Mouse (Mus musculus): ENCODE measurements around the gene Slc44a4. TPM values are rescaled to one million over a fixed set of nuclear protein-coding genes. Genes with fewer than 3 reads are reported as not detected.

Slc44a4 gene
- polyA plus RNA-seq, 1 experiment from 2014 or later: 0.08 TPM

- ATAC-seq (ENCODE audit: insufficient number of reproducible peaks, low FRiP score): no peak
- Histone ChIP-seq H3K36me3 (peaks cover 2% of the 10 kb centered on the region), H3K4me3 (no peak overlapping the region), H3K4me2 (no peak overlapping the region), H3K27me3 (replicated peaks) (no peaks in the 10 kb centered on the region), H3K9ac (no peak overlapping the region), H3K4me1 (replicated peaks) (peaks cover 11% of the 10 kb centered on the region), H3K27ac (ENCODE audit: poor library complexity, severe bottlenecking) (no peak overlapping the region), H3K9me3 (replicated peaks) (no peaks in the 10 kb centered on the region)
- 91% methylated on average over 4 of the region's 4 CpGs for WGBS
Measured at GRCm38 (mm10) chr17:34979631-34980030, 65.4 kb downstream of the Slc44a4 start.

Other genes with a start within 250 kb of the Slc44a4 start
- gene Tnxb, start 243.9 kb upstream of the Slc44a4 start, polyA plus RNA-seq (2016; fragmentation: Nextera tagmentation; extraction: Ambion mirVana): 0.77 and 0.98 TPM in 2 replicates
- 0.15 TPM in 1 of 2 replicates, not detected in the other for gene C4b, start 170.6 kb upstream of the Slc44a4 start, polyA plus RNA-seq (2016; fragmentation: Nextera tagmentation; extraction: Ambion mirVana)
- 0.15 TPM in 1 of 2 replicates, not detected in the other for gene Cyp21a1, start 109.9 kb upstream of the Slc44a4 start, polyA plus RNA-seq (2016; fragmentation: Nextera tagmentation; extraction: Ambion mirVana)
- gene Stk19, start 77.5 kb upstream of the Slc44a4 start, polyA plus RNA-seq (2016; fragmentation: Nextera tagmentation; extraction: Ambion mirVana): 18.2 and 19.6 TPM in 2 replicates
- gene Dxo, start 77.4 kb upstream of the Slc44a4 start, polyA plus RNA-seq (2016; fragmentation: Nextera tagmentation; extraction: Ambion mirVana): 37.2 and 39.9 TPM in 2 replicates
- 35.3 and 39.5 TPM in 2 replicates for gene Skiv2l, start 64.3 kb upstream of the Slc44a4 start, polyA plus RNA-seq (2016; fragmentation: Nextera tagmentation; extraction: Ambion mirVana)
- gene Nelfe, start 64.1 kb upstream of the Slc44a4 start, polyA plus RNA-seq (2016; fragmentation: Nextera tagmentation; extraction: Ambion mirVana): 73.7 and 81.3 TPM in 2 replicates
- gene Cfb, start 51.9 kb upstream of the Slc44a4 start, polyA plus RNA-seq (2016; fragmentation: Nextera tagmentation; extraction: Ambion mirVana): 1.1 and 2.2 TPM in 2 replicates
- 2.6 and 2.8 TPM in 2 replicates for gene Zbtb12, start 35.0 kb upstream of the Slc44a4 start, polyA plus RNA-seq (2016; fragmentation: Nextera tagmentation; extraction: Ambion mirVana)
- not detected in 2 replicates for gene Gm20547, start 32.4 kb upstream of the Slc44a4 start, polyA plus RNA-seq (2016; fragmentation: Nextera tagmentation; extraction: Ambion mirVana)
- 0.24 and 0.35 TPM in 2 replicates for gene C2, start 16.2 kb upstream of the Slc44a4 start, polyA plus RNA-seq (2016; fragmentation: Nextera tagmentation; extraction: Ambion mirVana)
- gene Ehmt2, start 16.0 kb upstream of the Slc44a4 start, polyA plus RNA-seq (2016; fragmentation: Nextera tagmentation; extraction: Ambion mirVana): 49.1 and 51.6 TPM in 2 replicates
- 20.8 and 21.5 TPM in 2 replicates for gene Neu1, start 16.8 kb downstream of the Slc44a4 start, polyA plus RNA-seq (2016; fragmentation: Nextera tagmentation; extraction: Ambion mirVana)
- gene Hspa1b, start 44.8 kb downstream of the Slc44a4 start, polyA plus RNA-seq (2016; fragmentation: Nextera tagmentation; extraction: Ambion mirVana): 0.12 and 0.13 TPM in 2 replicates
- not detected in 2 replicates for gene Gm20481, start 55.4 kb downstream of the Slc44a4 start, polyA plus RNA-seq (2016; fragmentation: Nextera tagmentation; extraction: Ambion mirVana)
- gene Hspa1a, start 57.7 kb downstream of the Slc44a4 start, polyA plus RNA-seq (2016; fragmentation: Nextera tagmentation; extraction: Ambion mirVana): 6.2 and 6.4 TPM in 2 replicates
- 2.9 and 3.1 TPM in 2 replicates for gene Hspa1l, start 58.2 kb downstream of the Slc44a4 start, polyA plus RNA-seq (2016; fragmentation: Nextera tagmentation; extraction: Ambion mirVana)
- 143 and 145 TPM in 2 replicates for gene Lsm2, start 67.4 kb downstream of the Slc44a4 start, polyA plus RNA-seq (2016; fragmentation: Nextera tagmentation; extraction: Ambion mirVana)
- gene Vars, start 86.5 kb downstream of the Slc44a4 start, polyA plus RNA-seq (2016; fragmentation: Nextera tagmentation; extraction: Ambion mirVana): 82.6 TPM in 2 replicates
- gene Vwa7, start 102.1 kb downstream of the Slc44a4 start, polyA plus RNA-seq (2016; fragmentation: Nextera tagmentation; extraction: Ambion mirVana): 0.32 and 0.37 TPM in 2 replicates
- gene Sapcd1, start 113.5 kb downstream of the Slc44a4 start, polyA plus RNA-seq (2016; fragmentation: Nextera tagmentation; extraction: Ambion mirVana): 2.4 and 2.6 TPM in 2 replicates
- gene Msh5, start 132.3 kb downstream of the Slc44a4 start, polyA plus RNA-seq (2016; fragmentation: Nextera tagmentation; extraction: Ambion mirVana): 3.5 and 4.9 TPM in 2 replicates
- gene Clic1, start 135.5 kb downstream of the Slc44a4 start, polyA plus RNA-seq (2016; fragmentation: Nextera tagmentation; extraction: Ambion mirVana): 349 and 354 TPM in 2 replicates
- gene Ddah2, start 144.6 kb downstream of the Slc44a4 start, polyA plus RNA-seq (2016; fragmentation: Nextera tagmentation; extraction: Ambion mirVana): 192 and 205 TPM in 2 replicates
- gene Ly6g6c, start 150.9 kb downstream of the Slc44a4 start, polyA plus RNA-seq (2016; fragmentation: Nextera tagmentation; extraction: Ambion mirVana): 0.27 TPM in 1 of 2 replicates, not detected in the other
- 1.2 and 2.0 TPM in 2 replicates for gene Mpig6b, start 151.7 kb downstream of the Slc44a4 start, polyA plus RNA-seq (2016; fragmentation: Nextera tagmentation; extraction: Ambion mirVana)
- 0.24 and 0.40 TPM in 2 replicates for gene Ly6g6e, start 162.4 kb downstream of the Slc44a4 start, polyA plus RNA-seq (2016; fragmentation: Nextera tagmentation; extraction: Ambion mirVana)
- 1.8 and 2.2 TPM in 2 replicates for gene Ly6g6d, start 163.6 kb downstream of the Slc44a4 start, polyA plus RNA-seq (2016; fragmentation: Nextera tagmentation; extraction: Ambion mirVana)
- gene Ly6g6f, start 171.1 kb downstream of the Slc44a4 start, polyA plus RNA-seq (2016; fragmentation: Nextera tagmentation; extraction: Ambion mirVana): 1.1 and 1.5 TPM in 2 replicates
- gene Abhd16a, start 174.8 kb downstream of the Slc44a4 start, polyA plus RNA-seq (2016; fragmentation: Nextera tagmentation; extraction: Ambion mirVana): 58.9 and 65.1 TPM in 2 replicates
- gene Ly6g5c, start 193.8 kb downstream of the Slc44a4 start, polyA plus RNA-seq (2016; fragmentation: Nextera tagmentation; extraction: Ambion mirVana): not detected in 2 replicates
- gene Ly6g5b, start 201.0 kb downstream of the Slc44a4 start, polyA plus RNA-seq (2016; fragmentation: Nextera tagmentation; extraction: Ambion mirVana): 0.32 and 0.38 TPM in 2 replicates
- 11.1 and 15.1 TPM in 2 replicates for gene Gpank1, start 207.0 kb downstream of the Slc44a4 start, polyA plus RNA-seq (2016; fragmentation: Nextera tagmentation; extraction: Ambion mirVana)
- 190 and 207 TPM in 2 replicates for gene Csnk2b, start 207.6 kb downstream of the Slc44a4 start, polyA plus RNA-seq (2016; fragmentation: Nextera tagmentation; extraction: Ambion mirVana)
- gene D17H6S53E, start 211.9 kb downstream of the Slc44a4 start, polyA plus RNA-seq (2016; fragmentation: Nextera tagmentation; extraction: Ambion mirVana): 8.6 and 8.7 TPM in 2 replicates
- 1.3 and 8.3 TPM in 2 replicates for gene Apom, start 217.6 kb downstream of the Slc44a4 start, polyA plus RNA-seq (2016; fragmentation: Nextera tagmentation; extraction: Ambion mirVana)
- gene Bag6, start 220.7 kb downstream of the Slc44a4 start, polyA plus RNA-seq (2016; fragmentation: Nextera tagmentation; extraction: Ambion mirVana): 56.1 and 61.6 TPM in 2 replicates

All from heart, embryonic 12.5 days (tissue).